Mouse (Mus musculus) c-Kit-positive CD71-negative TER-119-negative erythroid progenitor cells, embryonic 14.5 days (primary cell): ENCODE measurements around the gene Slc23a4.
A peak's percentile ranks its signal among the peaks of the same experiment; 100 is the strongest.

ENCODE experiments used
- DNase-seq: peaks from one replicate; pipeline ENCODE4 v3.0.0-alpha.2; 2013; ENCODE audit warnings: low read depth

Gene Slc23a4

GRCm38 (mm10) chr6:34988081-34988761, at the start of gene Slc23a4:
TSS of gene Slc23a4 (minus strand) at chr6:34988404.
- no peak for DNase-seq

GRCm38 (mm10) chr6:35033341-35033740, 45.1 kb upstream of the Slc23a4 start:
- no peak for DNase-seq

GRCm38 (mm10) chr6:35032704-35033103, 44.5 kb upstream of the Slc23a4 start:
- no peak for DNase-seq

- no peak for DNase-seq
Measured at GRCm38 (mm10) chr6:35030811-35031210, 42.6 kb upstream of the Slc23a4 start.

GRCm38 (mm10) chr6:35030226-35030625, 42.0 kb upstream of the Slc23a4 start:
- DNase-seq = no peak

- no peak for DNase-seq
Measured at GRCm38 (mm10) chr6:35028023-35028422, 39.8 kb upstream of the Slc23a4 start.

GRCm38 (mm10) chr6:35027257-35027656, 39.1 kb upstream of the Slc23a4 start:
- no peak for DNase-seq

GRCm38 (mm10) chr6:35016624-35017023, 28.4 kb upstream of the Slc23a4 start:
- no peak for DNase-seq

GRCm38 (mm10) chr6:35011953-35012352, 23.7 kb upstream of the Slc23a4 start:
- DNase-seq = no peak

- DNase-seq = no peak
Measured at GRCm38 (mm10) chr6:35010705-35011104, 22.5 kb upstream of the Slc23a4 start.

- DNase-seq = no peak
Measured at GRCm38 (mm10) chr6:35002261-35002669, 14.1 kb upstream of the Slc23a4 start.

GRCm38 (mm10) chr6:34999101-34999500, 10.9 kb upstream of the Slc23a4 start:
- no peak for DNase-seq

- DNase-seq = no peak
Measured at GRCm38 (mm10) chr6:34996496-34996895, 8.3 kb upstream of the Slc23a4 start.

GRCm38 (mm10) chr6:34995265-34995681, 7.1 kb upstream of the Slc23a4 start:
- DNase-seq = peak; percentile 87

- no peak for DNase-seq
Measured at GRCm38 (mm10) chr6:34994692-34995091, 6.5 kb upstream of the Slc23a4 start.

GRCm38 (mm10) chr6:34989263-34989662, 1.1 kb upstream of the Slc23a4 start:
- no peak for DNase-seq

GRCm38 (mm10) chr6:34987085-34987645, 1.0 kb downstream of the Slc23a4 start:
- DNase-seq = no peak

- no peak for DNase-seq
Measured at GRCm38 (mm10) chr6:34980661-34981060, 7.5 kb downstream of the Slc23a4 start.

- no peak for DNase-seq
Measured at GRCm38 (mm10) chr6:34979291-34979690, 8.9 kb downstream of the Slc23a4 start.

GRCm38 (mm10) chr6:34971181-34971580, 17.0 kb downstream of the Slc23a4 start:
- DNase-seq = no peak

GRCm38 (mm10) chr6:34965819-34966539, 22.2 kb downstream of the Slc23a4 start:
- no peak for DNase-seq

GRCm38 (mm10) chr6:34964550-34964949, 23.7 kb downstream of the Slc23a4 start:
- no peak for DNase-seq

- DNase-seq = no peak
Measured at GRCm38 (mm10) chr6:34959131-34959530, 29.1 kb downstream of the Slc23a4 start.
